Mouse (Mus musculus) lung, postnatal 14 days (tissue): ENCODE measurements around the gene Dock1.

Experiments used
- DNase-seq: peaks from one replicate; pipeline ENCODE4 v3.0.0; 2021

The Dock1 gene

GRCm38 (mm10) chr7:134862000-134862399, 191.5 kb downstream of the Dock1 start:
- no peak for DNase-seq

- DNase-seq: peak; percentile 62
Measured at GRCm38 (mm10) chr7:134864175-134864574, 193.7 kb downstream of the Dock1 start.

GRCm38 (mm10) chr7:134872511-134872910, 202.1 kb downstream of the Dock1 start:
- DNase-seq: no peak

- DNase-seq: no peak
Measured at GRCm38 (mm10) chr7:134872981-134873380, 202.5 kb downstream of the Dock1 start.

- DNase-seq: no peak
Measured at GRCm38 (mm10) chr7:134878985-134879384, 208.5 kb downstream of the Dock1 start.

GRCm38 (mm10) chr7:134880431-134880830, 210.0 kb downstream of the Dock1 start:
- no peak for DNase-seq

- DNase-seq: no peak
Measured at GRCm38 (mm10) chr7:134883516-134883915, 213.1 kb downstream of the Dock1 start.

GRCm38 (mm10) chr7:134892449-134892871, 222.0 kb downstream of the Dock1 start:
- DNase-seq: no peak

GRCm38 (mm10) chr7:134892972-134893371, 222.5 kb downstream of the Dock1 start:
- DNase-seq: peak; percentile 5

GRCm38 (mm10) chr7:134894604-134895003, 224.2 kb downstream of the Dock1 start:
- DNase-seq: no peak

- DNase-seq: no peak
Measured at GRCm38 (mm10) chr7:134899462-134899861, 229.0 kb downstream of the Dock1 start.

GRCm38 (mm10) chr7:134901992-134902391, 231.5 kb downstream of the Dock1 start:
- no peak for DNase-seq

- DNase-seq: no peak
Measured at GRCm38 (mm10) chr7:134931886-134932285, 261.4 kb downstream of the Dock1 start.

GRCm38 (mm10) chr7:134937471-134937926, 267.0 kb downstream of the Dock1 start:
- no peak for DNase-seq

GRCm38 (mm10) chr7:134937927-134938609, 267.6 kb downstream of the Dock1 start, which contains the start of gene Fam196a:
Gene Fam196a, minus strand, starts transcription at chr7:134938430.
- DNase-seq: peak; percentile 44

GRCm38 (mm10) chr7:134941891-134942290, 271.4 kb downstream of the Dock1 start:
- no peak for DNase-seq

- DNase-seq: no peak
Measured at GRCm38 (mm10) chr7:134943063-134943462, 272.6 kb downstream of the Dock1 start.

- no peak for DNase-seq
Measured at GRCm38 (mm10) chr7:134943701-134944100, 273.2 kb downstream of the Dock1 start.

- DNase-seq: no peak
Measured at GRCm38 (mm10) chr7:134945925-134946716, 275.7 kb downstream of the Dock1 start.

- DNase-seq: no peak
Measured at GRCm38 (mm10) chr7:134959086-134959485, 288.6 kb downstream of the Dock1 start.

- DNase-seq: no peak
Measured at GRCm38 (mm10) chr7:134960871-134961270, 290.4 kb downstream of the Dock1 start.

GRCm38 (mm10) chr7:134961608-134962007, 291.2 kb downstream of the Dock1 start:
- DNase-seq: no peak

- no peak for DNase-seq
Measured at GRCm38 (mm10) chr7:134990244-134990643, 319.8 kb downstream of the Dock1 start.

- no peak for DNase-seq
Measured at GRCm38 (mm10) chr7:134990911-134991310, 320.5 kb downstream of the Dock1 start.
